Mouse (Mus musculus) embryonic facial prominence, embryonic 11.5 days (tissue): ENCODE results near the gene Mta1. TPM values are rescaled to one million over a fixed set of nuclear protein-coding genes. Genes with fewer than 3 reads are reported as not detected.

Experiments used
- ATAC-seq: fragments of 200-750 bp; cut with Nextera tagmentation; replicated peaks from 2 replicates; pipeline ENCODE4 v1.8.0; 2017; ENCODE audit warnings: low read depth; ENCODE audit not compliant: insufficient number of reproducible peaks, low FRiP score, low TSS enrichment
- DNase-seq: peaks from one replicate; pipeline ENCODE4 v3.0.0-alpha.2; 2015; ENCODE audit warnings: low spot score
- H3K27ac ChIP-seq: fragments of 300-500 bp; sonication (generic); replicated peaks from 2 replicates; pipeline ENCODE4 v1.5.1; 2014; ENCODE audit warnings: mild to moderate bottlenecking, low read depth, low read length, control low read depth
- H3K27me3 ChIP-seq: fragments of 300-500 bp; sonication (generic); 2 replicates; pipeline ENCODE4 v1.6.1; 2014; ENCODE audit warnings: mild to moderate bottlenecking, low read length, moderate library complexity, mixed read lengths; ENCODE audit not compliant: control insufficient read depth, insufficient read depth
- H3K36me3 ChIP-seq: fragments of 300-500 bp; sonication (generic); replicated peaks from 2 replicates; pipeline ENCODE4 v1.6.1; 2014; ENCODE audit warnings: low read depth, mild to moderate bottlenecking, low read length, moderate library complexity, mixed read lengths; ENCODE audit not compliant: control insufficient read depth, insufficient read depth
- H3K4me1 ChIP-seq: fragments of 300-500 bp; sonication (generic); 2 replicates; pipeline ENCODE4 v1.6.1; 2014; ENCODE audit warnings: low read length, mixed read lengths; ENCODE audit not compliant: control insufficient read depth, insufficient read depth
- H3K4me2 ChIP-seq: fragments of 300-500 bp; sonication (generic); 2 replicates; pipeline ENCODE4 v1.6.1; 2014; ENCODE audit warnings: low read depth, mild to moderate bottlenecking, control low read depth, low read length, moderate library complexity
- H3K4me3 ChIP-seq: fragments of 300-500 bp; sonication (generic); 2 replicates; pipeline ENCODE4 v1.5.1; 2014; ENCODE audit warnings: low read depth, low read length, control low read depth
- H3K9ac ChIP-seq: fragments of 300-500 bp; sonication (generic); replicated peaks from 2 replicates; pipeline ENCODE4 v1.6.1; 2014; ENCODE audit warnings: mild to moderate bottlenecking, control low read depth, low read length
- H3K9me3 ChIP-seq: fragments of 300-500 bp; sonication (generic); replicated peaks from 2 replicates; pipeline ENCODE4 v1.6.1; 2016; ENCODE audit warnings: mild to moderate bottlenecking, low read length, inconsistent platforms, mixed read lengths; ENCODE audit not compliant: control insufficient read depth
- WGBS: fragments of 180-500 bp; shearing (Covaris S2); extraction: QIAGEN DNeasy Blood & Tissue Kit; methylation state at CpG from one replicate; pipeline ENCODE4 v1.1.7; 2014; 5-methylcytosine and 5-hydroxymethylcytosine counted together
- polyA plus RNA-seq: library from polyadenylated mRNA; unstranded; fragments of >200 nt; fragmentation: Nextera tagmentation; extraction: Ambion mirVana; gene quantifications from 2 replicates; pipeline ENCODE4 v1.2.1, GENCODE M21; 2014

Gene Mta1
- polyA plus RNA-seq, 1 experiment from 2014 or later = 20.7 TPM

GRCm38 (mm10) chr12:113138901-113139864 lies 41.1 kb downstream of the Mta1 start:
- Histone ChIP-seq H3K9ac (peak overlapping the region; percentile 4), H3K27ac (peak overlapping the region; percentile 47; the same call in 1 of the 2 replicates), H3K36me3 (peaks cover 19% of the 10 kb centered on the region), H3K4me3 (peak overlapping the region; percentile 43), H3K4me2 (peak overlapping the region; percentile 79), H3K9me3 (no peaks in the 10 kb centered on the region), H3K4me1 (peaks cover 7% of the 10 kb centered on the region), H3K27me3 (peaks cover 14% of the 10 kb centered on the region)
- WGBS = 41% methylated on average over 11 of the region's 11 CpGs
- ATAC-seq = no peak
- no peak for DNase-seq

- DNase-seq (peak; percentile 93), ATAC-seq (peak; percentile 78)
- Histone ChIP-seq H3K36me3 (peaks cover 13% of the 10 kb centered on the region), H3K4me2 (peak within 1 kb of the TSS; percentile 79), H3K27ac (peak within 1 kb of the TSS; percentile 47; the same call in 1 of the 2 replicates), H3K9me3 (no peaks in the 10 kb centered on the region), H3K4me3 (peak within 1 kb of the TSS; percentile 43), H3K4me1 (peaks cover 7% of the 10 kb centered on the region), H3K27me3 (peaks cover 14% of the 10 kb centered on the region), H3K9ac (peak within 1 kb of the TSS; percentile 4)
- WGBS = under 1% methylated on average over 66 of the region's 68 CpGs
Observed at GRCm38 (mm10) chr12:113139908-113140615, 42.0 kb downstream of the Mta1 start, which contains the start of gene Crip2. Gene Crip2, plus strand, starts transcription at chr12:113140236.

- Histone ChIP-seq H3K4me3 (peak overlapping the region; percentile 43), H3K4me1 (peaks cover 7% of the 10 kb centered on the region), H3K27me3 (peaks cover 14% of the 10 kb centered on the region), H3K36me3 (peaks cover 9% of the 10 kb centered on the region), H3K9ac (peak overlapping the region; percentile 4; the same call in 1 of the 2 replicates), H3K9me3 (no peaks in the 10 kb centered on the region), H3K27ac (no peak overlapping the region), H3K4me2 (peak overlapping the region; percentile 79)
- WGBS = 3% methylated on average over 49 of the region's 49 CpGs
- ATAC-seq (peak; percentile 2), DNase-seq (no peak)
Observed at GRCm38 (mm10) chr12:113140616-113141411, 42.7 kb downstream of the Mta1 start.

- ATAC-seq = no peak
- peaks cover 7% of the 10 kb centered on the region for H3K4me1 ChIP-seq
Observed at GRCm38 (mm10) chr12:113141531-113141973, 43.5 kb downstream of the Mta1 start.

GRCm38 (mm10) chr12:113142021-113142975 lies 44.2 kb downstream of the Mta1 start:
- no peaks in the 10 kb centered on the region for H3K9me3 ChIP-seq
- peak overlapping the region; percentile 25; the same call in 1 of the 2 replicates for H3K9ac ChIP-seq
- H3K4me2 ChIP-seq = peak overlapping the region; percentile 79
- 15% methylated on average over 15 of the region's 15 CpGs for WGBS
- peak overlapping the region; percentile 35 for H3K27ac ChIP-seq
- ATAC-seq (no peak), DNase-seq (peak; percentile 52)
- H3K27me3 ChIP-seq = peaks cover 22% of the 10 kb centered on the region
- H3K4me1 ChIP-seq = peaks cover 7% of the 10 kb centered on the region
- peak overlapping the region; percentile 6; the same call in 1 of the 2 replicates for H3K4me3 ChIP-seq
- H3K36me3 ChIP-seq = no peaks in the 10 kb centered on the region; the same call in none of the 2 replicates

More at GRCm38 (mm10) chr12:113141531-113141973, 43.5 kb downstream of the Mta1 start:
- DNase-seq = no peak
- Histone ChIP-seq H3K27ac (peak overlapping the region; percentile 35; the same call in 1 of the 2 replicates), H3K9me3 (no peaks in the 10 kb centered on the region), H3K27me3 (peaks cover 16% of the 10 kb centered on the region), H3K9ac (no peak overlapping the region), H3K36me3 (peaks cover 4% of the 10 kb centered on the region), H3K4me3 (peak overlapping the region; percentile 43), H3K4me2 (peak overlapping the region; percentile 79)
- WGBS = 46% methylated on average over 8 of the region's 8 CpGs

- H3K4me1 ChIP-seq = peaks cover 7% of the 10 kb centered on the region
- no peaks in the 10 kb centered on the region for H3K9me3 ChIP-seq
- H3K36me3 ChIP-seq = no peaks in the 10 kb centered on the region; the same call in 1 of the 2 replicates
- 0 out of 2 replicates have a peak overlapping the region, but pooled peaks have one; percentile 6 for H3K4me3 ChIP-seq
- H3K9ac ChIP-seq = no peak overlapping the region
- WGBS = 60% methylated on average over 7 of the region's 7 CpGs
- DNase-seq (no peak), ATAC-seq (no peak)
- peak overlapping the region; percentile 19; the same call in 1 of the 2 replicates for H3K4me2 ChIP-seq
- H3K27ac ChIP-seq = no peak overlapping the region
- peaks cover 22% of the 10 kb centered on the region for H3K27me3 ChIP-seq
Observed at GRCm38 (mm10) chr12:113143164-113143563, 45.1 kb downstream of the Mta1 start.
